Mouse (Mus musculus): Measurements from ENCODE around the gene Tsen15.

Gene Tsen15

GRCm38 (mm10) chr1:152386188-152386835 is at the start of gene Tsen15:
Gene Tsen15, minus strand, starts transcription at chr1:152386688.
- in situ Hi-C loops (cut with MboI; ENCODE audit: low sequenced_read_pairs): no loop called here

DNA sequence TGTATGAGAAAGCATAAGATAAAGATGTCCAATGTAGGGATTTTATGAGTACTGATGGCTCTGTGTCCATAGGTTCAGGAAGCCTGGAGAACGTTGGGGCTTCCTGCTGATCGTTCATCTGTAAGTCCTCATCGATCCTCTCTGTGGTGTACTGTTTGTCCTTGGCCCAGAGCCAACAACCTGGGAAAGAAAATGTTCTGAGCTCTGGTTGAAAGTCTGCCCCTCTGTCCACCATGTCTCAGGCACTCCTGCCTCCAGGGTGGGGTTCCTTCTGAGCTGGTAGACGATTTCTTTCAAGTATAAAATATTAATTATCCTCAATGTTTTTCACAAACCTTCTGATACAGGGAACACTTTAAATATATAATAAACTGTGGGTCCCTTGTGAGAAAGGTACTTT is 47.7 kb upstream of the Tsen15 start:
- in situ Hi-C loops (cut with MboI; ENCODE audit: low sequenced_read_pairs): no loop called here

GRCm38 (mm10) chr1:152429805-152430204 is 43.3 kb upstream of the Tsen15 start:
- in situ Hi-C loops (cut with MboI; ENCODE audit: low sequenced_read_pairs): no loop called here

DNA sequence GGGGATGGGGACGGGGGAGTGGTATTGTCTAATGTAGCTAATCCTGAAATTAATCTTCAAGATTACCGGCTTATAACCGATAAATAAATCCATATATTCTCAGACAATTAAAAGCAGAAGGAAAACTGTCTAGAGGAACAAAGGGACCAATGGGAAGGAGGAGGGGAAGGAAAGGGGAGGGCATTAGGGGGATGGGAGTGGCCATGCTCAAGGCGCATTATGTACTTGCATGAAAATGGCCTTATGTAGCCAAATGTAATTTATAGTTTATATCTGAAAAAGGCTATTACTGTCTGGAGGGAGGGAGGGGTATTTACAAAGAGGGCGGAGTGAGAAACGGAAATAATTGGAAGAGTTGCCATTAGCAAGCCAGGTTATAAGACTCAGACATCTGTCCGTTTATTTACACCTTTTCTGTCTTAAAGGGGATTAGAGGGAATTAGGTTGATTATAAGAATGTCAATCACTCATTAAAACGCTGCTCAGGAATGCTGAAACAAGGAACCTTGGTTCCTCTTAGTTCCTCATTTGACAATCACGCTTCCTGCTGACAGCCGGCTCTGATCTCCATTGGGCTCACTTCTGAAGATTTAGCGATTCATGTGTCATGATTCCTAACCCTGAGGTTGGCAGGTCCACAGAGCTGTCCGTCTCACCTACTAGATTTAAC is 41.6 kb upstream of the Tsen15 start:
- in situ Hi-C loops (cut with MboI; ENCODE audit: low sequenced_read_pairs): no loop called here

DNA sequence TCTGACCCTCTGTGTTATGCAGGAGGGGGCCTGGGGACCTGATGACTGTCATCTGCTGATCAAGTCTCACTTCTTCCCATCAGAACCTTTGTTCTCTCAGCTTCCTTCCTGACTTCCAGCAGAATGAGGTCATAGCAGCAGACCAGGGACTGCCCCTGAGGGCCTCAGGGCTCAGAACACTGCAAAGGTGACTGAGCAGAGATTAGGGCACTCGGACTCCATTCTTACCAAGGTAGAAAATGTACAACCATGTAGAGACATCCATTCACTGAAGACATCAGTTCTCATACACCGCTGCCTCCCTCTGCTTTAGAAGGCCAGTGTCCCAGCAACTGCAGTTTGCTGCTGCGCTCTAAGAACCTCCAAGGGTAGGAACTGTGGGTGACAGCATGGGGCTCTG is 36.6 kb upstream of the Tsen15 start:
- in situ Hi-C loops (cut with MboI; ENCODE audit: low sequenced_read_pairs): no loop called here

DNA sequence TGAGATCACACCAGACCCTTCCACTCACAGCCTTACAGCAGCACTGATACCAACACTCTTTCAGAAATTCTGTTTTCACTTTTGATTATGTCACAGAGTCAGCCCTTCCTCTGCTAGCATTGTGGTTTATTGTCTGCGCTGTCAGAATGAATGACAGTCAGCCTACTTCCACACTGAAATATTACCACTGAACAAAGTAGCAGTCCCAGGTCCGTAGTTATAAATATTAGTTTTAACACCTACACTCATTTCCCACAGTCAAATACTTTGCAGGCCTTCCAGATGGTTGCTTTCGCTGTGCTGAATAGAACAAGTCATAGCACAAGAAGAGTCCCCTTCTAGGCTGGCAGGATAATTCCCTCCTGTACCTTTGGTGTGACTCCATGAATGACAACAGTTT is 35.8 kb upstream of the Tsen15 start:
- in situ Hi-C loops (cut with MboI; ENCODE audit: low sequenced_read_pairs): no loop called here

DNA sequence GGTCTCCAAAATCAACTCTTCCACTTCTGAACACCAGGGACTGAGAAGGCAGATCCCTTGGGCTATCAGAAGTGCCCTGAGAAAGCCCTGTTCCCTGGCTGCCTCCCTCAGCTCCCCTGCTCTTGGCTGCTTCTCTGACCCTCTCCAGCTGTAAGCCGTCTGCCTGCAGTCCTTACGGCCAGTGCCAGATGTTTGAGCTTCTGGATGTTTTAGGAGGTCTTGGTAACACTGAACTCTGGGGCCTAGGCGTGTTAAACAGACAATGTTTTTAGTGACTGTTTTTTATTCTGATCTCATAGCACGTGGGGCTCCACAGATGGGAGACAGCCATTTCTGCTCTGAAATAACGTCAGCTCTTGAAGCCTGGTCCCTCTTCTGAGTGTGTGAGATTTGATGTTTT is 31.1 kb upstream of the Tsen15 start:
- in situ Hi-C loops (cut with MboI; ENCODE audit: low sequenced_read_pairs): no loop called here

DNA sequence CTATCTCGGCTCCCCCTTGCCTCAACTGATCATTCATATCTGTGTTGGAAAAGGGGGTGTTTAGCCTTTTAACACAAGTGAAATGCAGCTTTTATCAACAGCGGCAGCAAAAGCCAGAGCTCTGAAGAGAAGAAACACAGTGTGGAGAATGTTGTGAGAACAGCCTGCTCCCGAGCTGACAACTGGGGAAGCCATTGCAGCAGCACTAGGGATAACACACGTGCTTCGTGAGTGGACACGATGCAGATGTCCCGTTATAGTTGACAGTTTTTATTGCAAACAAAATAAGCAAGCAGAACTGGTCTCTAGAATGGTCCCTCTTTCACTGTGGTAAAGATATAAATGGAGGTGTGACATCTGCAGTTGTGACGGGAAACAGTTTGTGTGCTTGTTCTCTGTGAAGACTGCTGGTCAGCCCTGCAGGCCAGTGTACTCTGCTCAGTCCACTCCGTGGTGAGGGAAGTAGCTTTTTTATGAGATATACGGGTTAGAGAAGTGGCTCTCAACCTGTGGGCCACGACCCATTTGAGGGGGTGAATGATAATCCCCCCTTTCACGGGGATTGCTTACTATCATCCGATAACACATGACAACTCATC is 29.9 kb upstream of the Tsen15 start:
- in situ Hi-C loops (cut with MboI; ENCODE audit: low sequenced_read_pairs): no loop called here

DNA sequence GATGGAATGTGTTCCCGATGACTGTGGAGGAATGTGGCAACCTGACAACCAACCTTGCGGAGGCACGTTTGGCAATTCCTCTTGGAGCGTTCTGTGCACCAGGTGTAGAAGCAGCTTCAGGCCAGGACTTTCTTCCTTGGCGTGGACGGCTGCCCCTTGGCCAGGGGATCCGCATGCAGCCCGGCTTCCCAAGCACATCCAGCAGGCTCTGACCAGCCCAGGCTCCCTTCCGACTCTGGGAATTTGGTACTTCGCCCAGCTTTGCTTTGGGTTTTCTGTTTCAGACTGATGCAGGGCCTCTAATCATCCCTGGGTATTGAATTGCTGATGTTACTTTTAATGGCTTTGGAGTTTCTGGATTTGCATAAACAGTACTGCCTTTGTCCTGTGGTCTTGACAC is 28.0 kb upstream of the Tsen15 start:
- in situ Hi-C loops (cut with MboI; ENCODE audit: low sequenced_read_pairs): no loop called here

DNA sequence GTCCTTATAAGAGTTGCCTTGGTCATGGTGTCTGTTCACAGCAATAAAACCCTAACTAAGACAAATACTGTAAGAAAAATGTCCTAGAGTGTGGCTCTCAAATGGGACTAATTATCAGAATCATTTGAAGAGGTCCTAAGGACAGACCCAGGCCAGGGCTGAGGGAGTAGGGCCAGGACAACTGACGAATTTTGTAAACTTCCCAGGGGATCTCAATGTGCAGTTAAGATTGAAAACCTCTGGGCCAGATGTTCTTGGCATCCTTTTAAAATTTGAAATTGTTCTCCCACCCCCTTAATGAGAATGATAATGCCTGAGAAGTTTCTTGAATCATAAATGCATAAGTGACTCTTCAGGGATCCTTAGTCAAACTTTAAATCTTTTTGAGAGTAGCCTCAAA is 27.5 kb upstream of the Tsen15 start:
- in situ Hi-C loops (cut with MboI; ENCODE audit: low sequenced_read_pairs): no loop called here

- in situ Hi-C loops (cut with MboI; ENCODE audit: low sequenced_read_pairs): no loop called here
Measured at GRCm38 (mm10) chr1:152413116-152413515, 26.6 kb upstream of the Tsen15 start.

DNA sequence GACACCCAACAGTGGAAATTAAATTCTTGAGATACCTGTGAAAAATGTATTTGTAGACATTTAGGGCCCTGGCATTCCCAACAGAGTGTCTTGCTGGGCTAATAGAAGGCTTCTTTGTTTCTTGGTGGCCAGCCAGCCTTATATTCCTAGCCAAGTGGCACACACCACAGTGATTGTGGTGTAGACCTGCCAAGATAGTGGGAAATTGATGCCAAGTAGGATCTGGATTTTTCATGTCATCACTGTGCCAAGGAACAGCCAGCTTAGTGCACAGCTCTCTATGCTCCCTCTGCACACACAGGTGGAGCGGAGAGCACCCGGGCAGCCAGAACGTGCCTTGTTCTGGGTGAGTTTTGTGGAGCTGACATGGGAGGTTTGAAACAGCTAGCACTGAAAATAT is 24.2 kb upstream of the Tsen15 start:
- in situ Hi-C loops (cut with MboI; ENCODE audit: low sequenced_read_pairs): no loop called here

GRCm38 (mm10) chr1:152409356-152409755 is 22.9 kb upstream of the Tsen15 start:
- in situ Hi-C loops (cut with MboI; ENCODE audit: low sequenced_read_pairs): no loop called here

DNA sequence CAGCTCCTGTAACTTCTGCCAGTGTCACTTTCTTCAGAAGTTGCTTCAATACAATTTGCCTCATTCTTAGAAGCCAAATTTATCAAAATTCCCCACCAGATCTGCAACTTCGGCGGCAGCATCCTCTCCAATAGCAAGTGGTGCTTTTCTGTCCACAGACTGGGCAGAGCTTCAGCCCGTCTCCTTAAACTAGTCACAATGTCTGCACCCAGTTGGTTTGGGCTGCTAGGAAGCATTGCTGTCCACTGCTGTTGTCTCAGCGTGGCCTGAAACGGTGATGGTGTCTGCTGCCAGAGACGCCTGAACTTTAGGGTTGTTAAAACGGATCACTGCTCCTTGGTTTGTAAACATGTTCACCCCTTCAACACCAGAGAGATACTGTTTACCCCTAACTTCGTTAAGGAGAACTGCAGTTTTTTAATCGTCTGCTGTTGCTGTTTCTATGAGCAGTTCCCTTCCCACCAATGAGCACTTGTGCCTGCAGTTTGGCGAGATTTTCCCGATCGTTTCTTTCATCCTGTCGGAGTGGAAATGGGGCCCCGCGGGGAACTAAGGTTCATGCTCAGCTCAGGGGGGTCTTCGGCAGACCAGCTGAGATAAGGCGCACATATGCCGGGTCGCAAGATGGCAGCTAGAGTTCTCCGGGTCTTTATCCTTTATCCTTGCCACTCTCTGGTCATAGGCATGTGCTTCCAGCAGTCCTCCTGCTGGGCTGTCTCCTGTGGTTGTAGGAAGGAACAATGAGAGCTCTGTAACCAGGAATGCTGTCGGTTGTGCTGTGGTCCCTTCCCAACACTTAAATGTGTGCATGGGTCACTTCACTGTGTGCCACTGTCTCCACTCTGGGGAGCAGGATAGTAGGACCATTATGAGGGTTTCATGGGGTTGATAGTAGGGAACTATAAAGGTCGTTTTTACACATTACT is 20.8 kb upstream of the Tsen15 start:
- in situ Hi-C loops (cut with MboI; ENCODE audit: low sequenced_read_pairs): no loop called here

DNA sequence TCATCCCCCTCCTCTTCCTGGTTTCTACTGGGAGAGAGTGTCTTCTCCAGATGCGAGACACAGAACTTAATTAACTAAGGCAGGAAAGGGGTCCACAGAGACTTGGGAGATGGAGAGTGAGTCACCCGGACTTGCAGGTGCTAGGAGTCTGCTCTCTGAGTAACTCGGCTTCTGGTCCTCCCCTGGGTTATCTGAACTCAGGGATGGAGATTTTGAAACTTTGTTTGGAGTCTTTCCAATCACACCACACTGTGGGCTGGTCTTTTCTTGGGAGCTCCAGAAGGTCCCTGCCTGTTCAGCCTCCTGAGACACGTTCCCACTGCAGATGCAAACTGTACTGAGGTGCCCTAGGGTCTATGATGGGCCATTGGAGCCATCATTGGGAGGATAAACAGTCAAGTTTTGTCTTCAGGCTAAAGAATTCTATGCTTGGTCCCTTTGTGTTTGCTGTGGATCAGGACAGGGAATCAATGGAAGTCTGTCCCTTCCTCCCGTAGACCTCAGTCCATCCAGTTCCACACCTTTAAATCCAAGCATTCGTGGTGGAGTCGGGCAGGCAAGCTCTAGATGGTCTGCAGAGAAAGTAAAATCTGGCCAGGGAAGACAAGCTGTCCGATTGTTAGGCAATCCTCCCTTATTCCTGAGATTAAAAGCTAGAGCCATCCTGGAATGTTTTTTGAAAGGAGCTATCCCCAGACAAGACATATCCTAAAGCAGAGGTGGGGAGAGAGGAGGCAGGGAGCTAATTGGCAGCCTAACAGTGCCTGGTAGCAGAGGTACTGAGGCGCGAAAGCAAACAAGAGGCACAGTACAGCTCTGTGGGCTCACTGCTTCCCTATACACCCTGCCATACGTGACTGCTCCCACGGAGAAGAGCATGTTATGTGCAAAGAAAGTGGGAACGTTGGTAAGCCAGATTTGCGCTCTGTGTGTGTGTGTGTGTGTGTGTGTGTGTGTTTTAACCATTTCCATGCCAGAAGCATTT is 14.4 kb upstream of the Tsen15 start:
- in situ Hi-C loops (cut with MboI; ENCODE audit: low sequenced_read_pairs): no loop called here

GRCm38 (mm10) chr1:152399790-152400555 is 13.5 kb upstream of the Tsen15 start, which contains the start of gene Colgalt2:
Gene Colgalt2, plus strand, starts transcription at chr1:152399830.
- in situ Hi-C loops (cut with MboI; ENCODE audit: low sequenced_read_pairs): no loop called here

DNA sequence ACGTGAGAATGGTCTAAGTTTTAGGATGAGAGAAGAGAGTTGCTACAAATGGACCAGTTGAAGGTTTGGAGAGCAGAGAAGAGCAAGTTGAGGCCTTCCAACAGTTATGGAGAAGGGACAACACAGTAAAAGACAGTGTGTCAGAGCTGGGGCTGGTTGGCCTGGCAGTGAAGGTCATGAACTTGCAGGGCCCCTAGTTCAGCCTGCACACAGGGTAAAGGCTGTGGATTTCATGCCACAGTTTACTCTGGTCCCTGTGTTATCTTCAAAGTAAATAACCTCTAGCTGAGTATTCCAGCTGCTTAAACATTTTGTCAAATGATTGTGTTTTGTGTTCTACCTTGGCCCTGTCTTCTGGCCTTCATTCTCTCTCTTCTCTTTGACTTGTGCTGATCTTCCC is 12.2 kb upstream of the Tsen15 start:
- in situ Hi-C loops (cut with MboI; ENCODE audit: low sequenced_read_pairs): no loop called here

DNA sequence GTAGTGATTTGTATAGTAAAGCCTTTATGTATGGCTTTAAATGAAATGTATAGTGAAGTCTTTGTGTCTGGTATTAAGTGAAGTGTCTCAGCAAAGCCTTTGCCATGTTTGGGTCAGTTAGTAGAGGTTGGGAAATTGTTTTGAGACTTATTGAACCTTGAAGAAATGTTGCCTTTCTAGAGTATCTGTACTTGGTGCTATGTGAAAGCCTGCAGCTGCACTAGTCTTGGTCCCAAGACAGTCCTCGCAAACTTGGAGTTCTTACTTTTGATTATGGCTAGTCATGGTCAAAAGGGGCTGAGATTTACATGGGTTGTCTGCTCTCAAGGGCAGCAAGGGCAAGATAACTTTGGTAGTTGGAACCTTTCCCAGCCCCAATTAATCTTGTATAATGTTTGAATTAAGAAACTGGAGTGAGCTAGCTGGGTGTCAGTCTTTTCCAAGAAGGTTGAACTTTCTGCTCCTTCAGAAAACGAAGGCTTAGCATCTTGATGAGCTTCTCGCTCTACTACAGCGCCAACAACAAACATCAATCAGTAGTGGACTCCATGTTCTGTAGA is 8.5 kb upstream of the Tsen15 start:
- in situ Hi-C loops (cut with MboI; ENCODE audit: low sequenced_read_pairs): no loop called here

DNA sequence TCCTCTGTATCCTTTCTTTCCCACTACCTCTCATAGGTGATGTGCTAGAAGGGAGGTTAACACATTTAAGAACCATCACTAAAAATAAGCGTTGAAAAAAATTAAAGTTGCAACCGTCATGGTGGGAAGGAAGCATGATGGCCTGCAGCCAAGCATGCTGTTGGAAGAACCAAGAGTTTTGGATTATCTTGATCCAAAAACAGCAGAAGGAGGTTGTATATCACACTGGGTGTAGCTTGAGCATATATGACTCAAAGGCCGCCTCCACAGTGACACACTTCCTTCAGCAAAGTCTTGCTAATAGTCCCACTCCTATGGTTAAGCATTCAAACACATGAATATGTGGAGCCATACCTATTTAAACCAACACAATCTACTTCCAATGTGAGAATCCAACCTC is 7.6 kb upstream of the Tsen15 start:
- in situ Hi-C loops (cut with MboI; ENCODE audit: low sequenced_read_pairs): no loop called here

All from CH12F3 (cell line).